Mouse (Mus musculus) gastrocnemius, adult 2 months (tissue): ENCODE data around the gene Fam198a. TPM values are rescaled to one million over a fixed set of nuclear protein-coding genes. Genes with fewer than 3 reads are reported as not detected.

Experiments used
- DNase-seq: peaks from one replicate; pipeline ENCODE4 v3.0.0; 2022
- H3K27ac ChIP-seq: fragments of 200-600 bp; 2 replicates; pipeline ENCODE4 v1.8.1; 2022; ENCODE audit warnings: mild to moderate bottlenecking
- H3K4me3 ChIP-seq: fragments of 200-600 bp; 2 replicates; pipeline ENCODE4 v1.8.1; 2022; ENCODE audit warnings: mild to moderate bottlenecking, moderate library complexity
- CTCF ChIP-seq: fragments of 200-600 bp; IDR thresholded peaks from 2 replicates; pipeline ENCODE4 v1.8.1; 2022; ENCODE audit warnings: antibody characterized with exemption, mild to moderate bottlenecking, moderate library complexity
- intact Hi-C: fragments of 180-260 bp; cut with DNase I; formaldehyde crosslinking; loops from one replicate; pipeline ENCODE4 v1.15.1; 2025
- long read RNA-seq, 2 experiments: library from polyadenylated mRNA; stranded (forward); transcript quantifications; one replicate each; pipeline ENCODE4 v2.0.0; 2021
- total RNA-seq, 2 experiments: library from RNA; stranded (reverse); gene quantifications; 2 replicates each; pipeline ENCODE4 v1.2.3; 2021

Fam198a gene
- total RNA-seq: 1 to 10 TPM in 1 of 2 experiments, under 1 TPM in 1; 0.97 to 1.6 TPM
- long read RNA-seq, experiment 1, partial matches to known transcripts: 0 of 2 reads
- long read RNA-seq, experiment 1, other reads (novel, unspliced or antisense): 1 of 2 reads
- long read RNA-seq, experiment 2, partial matches to known transcripts: 0 of 1 reads
- long read RNA-seq, experiment 2, other reads (novel, unspliced or antisense): 1 of 1 reads

DNA sequence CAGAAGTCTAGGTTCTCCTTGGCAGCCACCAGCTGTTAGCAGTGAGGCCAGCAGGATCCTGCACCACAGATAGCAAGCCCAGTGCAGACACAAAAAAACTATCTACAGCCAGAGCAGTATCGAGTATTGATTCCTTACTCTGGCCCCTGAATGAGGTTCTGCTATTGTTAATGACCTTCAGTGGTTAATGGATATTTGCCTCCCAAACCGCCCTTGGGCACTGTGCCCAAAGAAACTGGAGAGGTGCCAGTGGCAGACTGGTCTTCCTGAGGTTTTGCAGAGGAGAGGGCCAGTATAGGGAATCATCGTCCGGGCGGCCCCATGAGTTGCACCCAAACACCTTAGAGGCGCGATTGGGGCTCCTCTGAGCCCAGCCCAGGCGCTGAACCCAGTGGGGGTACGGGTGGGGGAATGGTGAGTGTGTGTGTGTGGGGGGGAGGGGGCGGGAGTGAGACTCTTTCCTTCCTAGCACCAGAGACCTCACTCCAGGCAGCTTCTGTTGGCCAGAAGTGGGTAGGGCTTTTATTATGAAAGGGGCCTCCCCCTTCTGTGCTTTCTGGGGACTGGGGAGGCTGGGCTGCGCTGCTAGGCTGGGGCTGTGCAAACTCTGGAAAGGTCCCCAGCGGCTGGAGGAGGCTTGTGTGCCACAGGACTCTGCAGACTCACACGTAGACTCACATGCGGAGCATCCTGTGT lies at the start of gene Fam198a:
Gene Fam198a, plus strand, starts transcription at position 571 of the 696 bp plus-strand sequence.
- H3K4me3 ChIP-seq: peak within 1 kb of the TSS; percentile 71
- no peak for TF ChIP-seq CTCF
- peak; percentile 79 for DNase-seq
- intact Hi-C loops: no loop called here
- peak within 1 kb of the TSS; percentile 84 for H3K27ac ChIP-seq

DNA sequence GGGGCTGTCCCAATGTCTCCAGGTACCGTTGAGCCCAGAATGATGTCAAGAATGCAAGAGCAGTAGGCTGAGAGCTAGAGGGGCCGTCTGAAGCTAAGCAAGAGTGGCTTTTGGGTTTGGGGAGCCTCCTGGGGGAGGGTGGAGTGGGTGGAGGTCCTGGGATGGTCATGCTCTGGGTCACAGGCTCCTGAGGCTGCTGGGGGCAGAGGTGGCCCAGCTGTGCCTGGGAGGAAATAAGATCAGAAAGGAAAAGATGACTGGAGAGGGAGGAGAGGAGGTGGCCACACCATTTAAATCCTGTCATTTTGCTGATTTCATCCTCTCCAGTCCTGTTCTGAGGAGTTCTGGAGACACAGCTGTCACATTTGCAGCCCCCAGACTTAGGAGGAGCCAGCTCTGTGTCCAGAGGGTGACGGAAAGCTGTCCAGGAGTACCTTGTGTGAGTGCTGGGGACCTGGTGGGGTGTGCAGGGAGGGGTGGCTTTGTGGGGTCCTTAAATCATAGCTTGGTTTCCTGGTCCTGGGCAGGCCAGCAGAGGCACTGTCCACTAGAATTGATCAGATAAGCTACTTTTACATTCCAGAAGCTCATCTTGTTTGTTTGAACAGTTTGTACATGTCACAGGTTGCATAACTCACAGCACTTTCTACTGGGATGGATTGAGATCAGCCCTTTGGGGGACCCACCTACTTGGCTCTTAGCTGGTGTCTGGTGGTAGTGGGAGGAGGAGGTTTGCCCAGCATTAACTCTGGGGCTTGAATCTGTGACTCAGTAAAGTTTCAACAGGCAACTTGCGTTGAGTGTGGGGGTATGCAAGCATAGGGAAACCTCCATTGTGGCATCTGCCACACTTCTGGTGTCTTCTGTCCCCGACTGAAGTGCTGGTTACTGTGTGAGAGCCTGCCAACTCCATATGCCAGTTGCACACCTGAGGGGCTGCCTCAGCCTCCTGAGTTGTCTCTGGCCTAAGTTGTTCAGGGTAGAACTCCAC lies 48.8 kb upstream of the Fam198a start:
- H3K4me3 ChIP-seq: peak overlapping the region; percentile 23; the same call in 1 of the 2 replicates
- DNase-seq: peak; percentile 44
- intact Hi-C loops: no loop called here
- TF ChIP-seq CTCF: no peak
- H3K27ac ChIP-seq: peak overlapping the region; percentile 59

DNA sequence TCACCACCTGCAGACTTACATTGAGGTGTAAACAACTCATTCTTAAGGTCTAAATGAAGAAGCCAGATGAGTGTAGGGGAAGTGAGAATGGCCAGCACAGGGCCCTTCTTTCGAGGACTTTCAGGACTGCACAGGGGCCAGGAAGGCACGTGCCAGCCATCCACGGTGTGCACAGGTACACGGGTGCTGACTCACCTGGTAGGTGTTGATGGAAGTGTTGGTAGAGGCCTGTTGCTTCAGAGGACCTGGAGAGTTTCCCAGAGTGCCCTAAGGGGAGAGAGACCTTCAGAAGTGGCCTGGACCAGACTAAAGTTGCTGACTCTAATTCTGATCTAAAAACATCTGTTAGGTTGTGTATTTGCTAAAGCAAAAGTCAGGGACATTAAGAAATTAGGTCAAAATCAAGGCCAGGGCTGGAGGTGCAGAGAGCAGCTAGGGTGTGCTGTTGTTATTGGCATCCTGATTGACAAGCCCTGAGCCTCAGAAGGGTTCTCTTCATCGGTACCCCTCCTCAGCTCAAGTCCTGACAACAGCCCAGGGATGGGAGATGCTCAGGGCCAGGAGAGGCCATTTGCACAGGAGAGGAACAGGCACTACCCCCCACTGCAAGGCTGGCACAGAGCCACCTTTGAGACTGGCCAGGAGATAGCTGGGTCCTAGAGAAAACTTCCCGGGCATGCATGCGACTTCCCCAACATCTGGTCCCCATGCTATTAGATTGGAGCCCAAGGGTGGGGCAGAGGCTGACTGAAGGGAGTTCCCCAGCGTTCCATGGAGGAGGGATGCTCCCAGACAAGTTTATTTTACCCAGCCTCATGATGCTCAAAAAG lies 47.1 kb upstream of the Fam198a start:
- Histone ChIP-seq H3K27ac (peak overlapping the region; percentile 63), H3K4me3 (no peak overlapping the region)
- intact Hi-C loops: no loop called here
- no peak for TF ChIP-seq CTCF
- peak; percentile 71 for DNase-seq

DNA sequence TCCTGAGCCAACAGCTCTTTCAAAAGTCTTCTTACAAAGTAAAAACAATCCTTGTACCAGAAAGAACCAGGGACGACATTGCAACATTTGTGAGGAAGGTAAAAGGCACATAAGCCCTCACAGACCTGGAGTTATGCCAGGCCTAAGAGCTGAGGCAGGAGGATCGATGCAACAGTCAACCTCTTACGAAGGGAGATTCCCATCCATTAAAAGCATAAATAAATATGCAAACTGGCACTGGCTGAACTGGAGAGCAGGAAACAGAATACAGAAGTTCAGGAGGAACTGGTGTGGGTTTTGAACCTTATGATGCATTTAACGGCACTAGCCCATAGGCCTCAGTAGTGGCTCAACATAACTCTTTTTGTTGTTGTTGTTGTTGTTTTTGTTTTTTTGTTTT lies 46.5 kb upstream of the Fam198a start:
- peak overlapping the region; percentile 51 for H3K27ac ChIP-seq
- intact Hi-C loops: no loop called here
- no peak for DNase-seq
- no peak overlapping the region for H3K4me3 ChIP-seq
- TF ChIP-seq CTCF: no peak

- Histone ChIP-seq H3K27ac (peak overlapping the region; percentile 51; the same call in 1 of the 2 replicates), H3K4me3 (no peak overlapping the region)
- intact Hi-C loops: no loop called here
- TF ChIP-seq CTCF: no peak
- DNase-seq: no peak
These were observed 45.8 kb upstream of the Fam198a start for GRCm38 (mm10) chr9:121904946-121905345.

DNA sequence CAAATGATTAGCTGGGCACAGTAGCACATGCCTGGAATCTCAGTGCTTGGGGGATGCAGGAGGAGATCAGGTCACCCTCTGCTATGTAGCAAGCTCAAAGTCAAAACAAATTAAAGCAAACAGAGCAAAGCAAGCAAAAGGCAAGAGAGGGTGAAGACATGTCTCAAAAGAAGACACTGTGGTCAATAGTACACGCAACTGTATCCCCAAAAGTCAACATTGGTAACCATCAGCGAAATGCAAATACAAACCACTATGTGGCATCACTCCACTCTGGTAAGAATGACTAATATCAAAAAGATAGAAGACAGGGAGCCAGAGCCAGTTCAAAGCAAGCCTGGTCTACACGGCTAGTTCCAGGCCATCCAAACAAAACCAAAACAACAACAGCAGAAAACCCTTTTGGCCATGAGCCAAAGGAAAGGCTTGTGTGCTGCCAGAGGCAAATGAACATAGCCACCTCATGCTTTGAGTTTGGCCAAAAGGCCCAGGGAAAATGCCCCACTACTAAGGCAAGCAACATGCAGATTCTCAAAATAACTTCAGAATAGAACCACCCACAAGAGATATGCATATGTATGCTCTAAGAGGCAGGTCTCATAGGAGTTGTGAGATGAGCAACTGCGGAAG lies 45.1 kb upstream of the Fam198a start:
- intact Hi-C loops: no loop called here
- H3K4me3 ChIP-seq: no peak overlapping the region
- H3K27ac ChIP-seq: no peak overlapping the region
- DNase-seq: no peak
- no peak for TF ChIP-seq CTCF

DNA sequence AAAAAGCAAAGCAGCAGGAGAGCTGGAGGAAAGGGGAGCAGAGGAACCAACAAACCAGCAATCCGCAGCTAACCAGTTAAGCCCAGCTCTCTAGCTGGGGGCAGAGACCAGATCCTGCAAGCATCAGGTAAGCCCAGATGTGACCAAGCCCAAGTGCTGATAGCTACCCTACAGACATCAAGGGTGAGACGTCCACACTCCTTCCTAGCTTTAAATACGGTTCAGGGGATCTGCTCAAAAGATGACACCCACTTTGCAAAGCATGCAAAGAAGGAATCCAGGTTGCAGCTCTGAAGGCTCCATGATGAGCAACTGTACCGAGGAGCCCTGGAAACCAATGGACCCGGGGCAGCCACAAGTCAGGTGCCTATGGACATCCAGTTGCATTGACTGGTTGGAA lies 44.3 kb upstream of the Fam198a start:
- Histone ChIP-seq H3K27ac (no peak overlapping the region), H3K4me3 (no peak overlapping the region)
- no peak for TF ChIP-seq CTCF
- no peak for DNase-seq
- intact Hi-C loops: no loop called here

- no peak for TF ChIP-seq CTCF
- Histone ChIP-seq H3K4me3 (no peak overlapping the region), H3K27ac (no peak overlapping the region)
- DNase-seq: no peak
- intact Hi-C loops: no loop called here
These were observed 43.3 kb upstream of the Fam198a start for GRCm38 (mm10) chr9:121907356-121908070.

- Histone ChIP-seq H3K27ac (no peak overlapping the region), H3K4me3 (no peak overlapping the region)
- intact Hi-C loops: no loop called here
- DNase-seq: no peak
- no peak for TF ChIP-seq CTCF
These were observed 42.5 kb upstream of the Fam198a start for GRCm38 (mm10) chr9:121908321-121908720.

- TF ChIP-seq CTCF: no peak
- Histone ChIP-seq H3K27ac (no peak overlapping the region), H3K4me3 (no peak overlapping the region)
- DNase-seq: no peak
- intact Hi-C loops: no loop called here
These were observed 41.2 kb upstream of the Fam198a start for GRCm38 (mm10) chr9:121909635-121910034.

DNA sequence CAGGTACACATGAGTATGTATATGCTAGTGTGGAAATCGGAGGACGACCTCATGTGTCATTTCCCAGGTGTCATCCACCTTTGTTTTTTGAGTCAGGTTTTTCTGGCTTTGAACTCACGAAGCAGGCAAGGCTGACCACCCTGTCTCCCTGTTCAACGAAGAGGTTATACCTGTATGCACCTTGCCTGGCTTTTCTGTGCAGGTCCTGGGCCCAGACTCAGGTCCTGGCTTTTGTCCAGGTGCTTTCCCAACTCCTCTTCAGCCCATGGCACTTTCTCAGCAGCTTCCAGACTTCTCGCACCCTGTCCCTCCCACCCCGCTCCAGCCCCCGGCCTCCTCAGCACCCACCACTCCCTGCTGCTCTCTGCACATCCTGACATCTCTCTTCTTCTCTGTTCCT lies 39.6 kb upstream of the Fam198a start:
- Histone ChIP-seq H3K27ac (no peak overlapping the region), H3K4me3 (no peak overlapping the region)
- no peak for TF ChIP-seq CTCF
- no peak for DNase-seq
- intact Hi-C loops: no loop called here
